26 mouse cellular contexts compared by ENCODE assay signal in the genomic region with DNA sequence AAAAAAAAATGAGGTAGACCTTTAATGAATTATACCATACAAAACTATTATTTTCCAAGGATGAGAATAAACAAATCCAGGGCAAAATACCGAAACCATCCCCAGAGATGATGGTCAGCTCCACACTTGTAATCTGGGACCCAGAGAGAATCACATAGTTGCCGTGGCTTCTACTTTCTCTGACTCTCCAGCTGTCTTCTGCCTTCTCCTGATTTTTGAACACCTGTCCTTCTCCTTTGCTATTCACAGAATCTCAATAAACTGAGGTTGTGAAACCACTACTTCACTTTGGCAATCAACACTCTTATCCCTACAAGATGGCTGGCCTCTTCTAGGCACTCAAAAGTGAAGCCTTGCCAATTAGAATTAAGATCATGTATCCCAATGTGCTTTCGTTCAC.
"Had no signal": no experiment of that assay in that cellular context is flagged by ENCODE, and none has a peak within 500 bp of the region (broad histone marks: within the 10 kb centered on the region; RNA-seq: fewer than 3 reads in every experiment).

No protein-coding gene starts in this region.

- H3K27me3 ChIP-seq: embryonic facial prominence, embryonic 12.5 days; embryonic facial prominence, embryonic 13.5 days; embryonic facial prominence, embryonic 15.5 days; forebrain, embryonic 12.5 days; forebrain, embryonic 13.5 days; forebrain, embryonic 15.5 days had no signal

- H3K4me2 ChIP-seq: embryonic facial prominence, embryonic 12.5 days; embryonic facial prominence, embryonic 13.5 days; embryonic facial prominence, embryonic 15.5 days; forebrain, embryonic 12.5 days; forebrain, embryonic 13.5 days; forebrain, embryonic 15.5 days had no signal

- H3K36me3 ChIP-seq: embryonic facial prominence, embryonic 10.5 days; embryonic facial prominence, embryonic 12.5 days; embryonic facial prominence, embryonic 13.5 days; embryonic facial prominence, embryonic 15.5 days; forebrain, embryonic 10.5 days; forebrain, embryonic 12.5 days; forebrain, embryonic 15.5 days had no signal

- H3K4me3 ChIP-seq: embryonic facial prominence, embryonic 10.5 days; embryonic facial prominence, embryonic 12.5 days; embryonic facial prominence, embryonic 13.5 days; embryonic facial prominence, embryonic 15.5 days; erythroblast, embryonic 14.5 days; forebrain, embryonic 10.5 days; forebrain, embryonic 12.5 days; forebrain, embryonic 13.5 days; forebrain, embryonic 15.5 days; gastrocnemius, adult 2 months; heart, adult 2 months had no signal

- DNase-seq: cerebellum, adult 8-10 months; cerebellum, adult 9-10 months; cerebellum, adult 9-11 months; cerebellum, postnatal 10 days; cerebellum, postnatal 14 days; cerebellum, postnatal 25 days; cerebellum, postnatal 36 days; embryo, embryonic 11 days; forebrain, postnatal 0 days; gastrocnemius, adult 2 months; gastrocnemius, postnatal 10 days; gastrocnemius, postnatal 14 days; gastrocnemius, postnatal 25 days; gastrocnemius, postnatal 36 days; heart, adult 11 months; heart, adult 18-20 months; heart, adult 2 months had no signal
